Mouse (Mus musculus) layer of hippocampus, adult 2 months (tissue): ENCODE data around the gene Dnajc4. TPM values are rescaled to one million over a fixed set of nuclear protein-coding genes. Genes with fewer than 3 reads are reported as not detected.
A peak's percentile ranks its signal among the peaks of the same experiment; 100 is the strongest.

Experiments used
- DNase-seq, 2 experiments: peaks; one replicate each; pipeline ENCODE4 v3.0.0; 2022; ENCODE audit warnings: low spot score in 2 of 2
- H3K27ac ChIP-seq: fragments of 200-600 bp; 2 replicates; pipeline ENCODE4 v1.8.1; 2022
- H3K4me3 ChIP-seq: fragments of 200-600 bp; 2 replicates; pipeline ENCODE4 v1.8.1; 2022; ENCODE audit warnings: mild to moderate bottlenecking
- CTCF ChIP-seq: fragments of 200-600 bp; conservative IDR thresholded peaks from 2 replicates; pipeline ENCODE4 v1.8.1; 2022; ENCODE audit warnings: antibody characterized with exemption, mild to moderate bottlenecking, moderate library complexity
- total RNA-seq, 2 experiments: library from RNA; stranded (reverse); gene quantifications; 2 replicates each; pipeline ENCODE4 v1.2.3; 2021

Dnajc4 gene
- total RNA-seq, 2 experiments from 2014 or later, result 26.1 to 27.6 TPM

DNA sequence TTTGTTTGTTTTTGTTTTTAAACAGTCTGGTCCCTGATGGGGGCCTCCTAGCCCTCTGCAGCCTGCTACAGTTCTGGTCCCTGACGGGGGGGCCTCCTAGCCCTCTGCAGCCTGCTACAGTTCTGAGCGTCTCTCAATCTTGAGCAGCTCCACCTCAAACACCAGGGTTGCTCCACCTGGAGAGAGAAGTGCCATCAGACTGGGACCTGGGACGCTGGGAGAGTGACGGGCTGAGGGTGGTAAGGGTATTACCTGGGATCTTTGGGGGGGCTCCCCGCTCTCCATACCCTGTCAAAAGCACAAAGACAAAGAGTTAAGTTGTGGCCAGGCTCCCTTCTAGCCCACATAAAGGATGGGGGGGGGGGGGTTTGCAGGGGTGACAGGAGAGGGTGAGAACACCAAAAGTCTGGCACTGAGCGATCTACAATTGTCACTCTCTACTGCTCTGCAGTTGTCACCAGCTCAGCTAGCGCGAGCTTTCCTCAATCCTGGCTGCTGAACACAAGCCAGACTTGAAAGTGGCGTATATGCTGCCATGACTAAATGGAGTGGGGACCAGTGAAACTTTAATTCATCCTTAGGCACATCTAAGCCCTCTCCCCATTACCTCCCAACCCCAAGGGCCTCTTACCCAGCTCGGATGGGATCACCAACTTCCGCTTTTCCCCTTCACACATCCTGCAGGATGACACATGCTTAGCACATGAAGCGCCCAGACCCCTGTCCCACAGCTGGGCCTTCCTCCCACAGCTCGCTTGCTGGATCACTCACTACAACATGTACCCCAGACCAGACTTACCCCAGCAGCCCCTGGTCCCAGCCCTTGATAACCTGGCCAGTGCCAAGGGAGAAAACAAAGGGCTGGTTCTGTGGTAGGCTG, 14.4 kb downstream of the Dnajc4 start:
- DNase-seq, result no peak
- H3K27ac ChIP-seq, result peak overlapping the region; percentile 98
- TF ChIP-seq CTCF, result no peak
- peak overlapping the region; percentile 75; the same call in 1 of the 2 replicates for H3K4me3 ChIP-seq

DNA sequence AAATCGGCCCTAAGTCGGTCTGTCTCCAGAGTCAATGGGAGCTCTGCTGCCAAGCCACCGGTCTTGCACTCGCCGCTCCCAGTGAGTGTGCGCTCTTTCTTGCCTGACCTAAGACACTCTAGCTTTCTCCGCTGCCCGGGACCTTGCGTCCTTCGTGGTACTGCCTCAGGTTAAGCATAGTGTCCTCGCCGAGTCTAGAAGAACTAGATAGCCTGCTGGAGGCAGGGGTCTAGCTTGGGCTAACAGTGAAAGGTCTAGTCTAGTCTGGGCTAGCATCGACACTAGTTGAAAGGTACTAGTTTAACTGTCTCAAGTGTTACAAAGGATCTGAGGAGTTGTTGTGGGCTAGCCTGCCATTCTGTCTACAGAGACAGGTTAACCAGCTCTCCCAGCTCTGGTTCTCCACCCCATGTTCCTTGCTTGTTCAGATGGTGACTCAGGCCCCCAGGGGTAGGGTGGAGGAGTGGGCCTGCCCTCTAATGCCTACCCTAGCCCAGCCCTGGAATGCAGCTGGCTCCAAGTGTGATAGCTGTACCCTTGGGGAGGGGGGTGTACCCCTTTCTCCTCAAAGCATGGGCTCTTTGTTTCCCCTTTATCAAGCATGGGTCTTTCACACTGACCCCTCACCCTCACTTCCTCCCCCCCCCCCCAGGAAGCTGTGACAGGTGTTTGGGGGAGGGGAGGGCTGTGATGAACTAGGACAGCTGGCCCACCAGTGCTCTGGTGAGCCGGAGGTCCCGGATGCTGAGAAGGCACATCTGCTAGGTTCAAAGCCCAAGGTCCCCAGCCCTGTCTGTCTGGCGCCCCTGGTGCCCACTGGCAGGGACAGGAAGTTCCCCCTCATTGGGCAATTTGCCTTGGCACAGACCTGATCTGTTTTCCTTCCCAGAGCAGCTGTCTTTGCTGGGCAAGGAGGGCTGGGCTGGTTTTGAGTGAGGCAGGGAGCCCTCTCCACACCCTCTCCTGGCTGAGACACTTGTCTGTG, 16.5 kb downstream of the Dnajc4 start, which contains the start of gene Plcb3:
Plcb3 (minus strand) TSS at position 934 of the 985 bp plus-strand sequence.
- Histone ChIP-seq H3K27ac (peak within 1 kb of the TSS; percentile 88), H3K4me3 (peak within 1 kb of the TSS; percentile 59)
- DNase-seq, result peak; percentile 65 to 70
- peak; percentile 59 for TF ChIP-seq CTCF

DNA sequence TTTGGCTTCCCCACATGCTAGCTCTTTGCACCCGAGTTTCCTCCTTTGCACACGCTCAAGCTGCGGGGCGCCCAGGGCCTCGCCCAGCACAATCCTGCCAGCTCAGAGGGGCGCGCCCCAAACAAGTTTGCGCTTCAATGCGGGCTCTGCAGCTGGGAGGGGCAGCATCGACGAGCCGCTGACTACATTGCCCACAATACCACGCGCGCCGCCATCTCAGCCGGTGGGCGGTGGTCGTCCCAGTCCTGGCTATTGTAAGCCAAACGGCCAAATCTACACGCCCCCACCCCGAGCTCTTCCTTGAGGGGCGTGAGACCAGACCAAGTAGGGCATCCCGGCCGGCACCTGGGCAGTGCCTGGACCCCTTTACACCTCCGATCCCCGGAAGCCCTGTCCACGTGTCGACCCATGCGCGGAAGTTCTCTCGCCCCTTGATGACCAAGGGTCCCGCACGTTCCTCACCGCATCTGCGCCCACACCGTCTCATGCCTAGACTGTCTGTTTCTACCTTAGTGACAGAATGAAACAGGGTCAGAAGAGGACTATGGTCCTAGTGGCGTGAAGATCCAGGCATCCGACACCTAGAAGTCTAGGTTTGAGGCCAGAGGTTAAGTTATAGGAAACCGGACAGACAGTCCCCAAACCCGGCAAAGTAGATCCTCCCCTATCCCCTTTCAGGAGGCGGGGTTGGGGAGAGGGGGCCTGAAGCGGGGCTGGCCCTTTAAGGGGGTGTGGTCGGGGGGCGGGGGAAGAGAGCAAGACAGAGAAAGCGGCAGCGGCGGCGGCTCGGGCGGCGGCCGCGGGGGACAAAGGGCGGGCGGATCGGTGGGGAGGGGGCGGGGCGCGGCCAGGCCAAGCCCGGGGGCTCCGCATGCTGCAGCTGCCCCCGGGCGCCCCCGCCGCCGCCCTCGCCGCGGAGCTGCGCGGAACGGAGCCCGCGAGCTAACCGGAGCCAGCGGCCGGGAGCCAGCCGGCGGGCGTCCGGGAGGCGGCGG, 17.9 kb downstream of the Dnajc4 start, which contains the start of gene Ppp1r14b:
Ppp1r14b (plus strand) TSS at position 758 of the 995 bp plus-strand sequence.
- DNase-seq, result peak; percentile 66 to 74
- no peak for TF ChIP-seq CTCF
- Histone ChIP-seq H3K27ac (peak within 1 kb of the TSS; percentile 88), H3K4me3 (peak within 1 kb of the TSS; percentile 93)

DNA sequence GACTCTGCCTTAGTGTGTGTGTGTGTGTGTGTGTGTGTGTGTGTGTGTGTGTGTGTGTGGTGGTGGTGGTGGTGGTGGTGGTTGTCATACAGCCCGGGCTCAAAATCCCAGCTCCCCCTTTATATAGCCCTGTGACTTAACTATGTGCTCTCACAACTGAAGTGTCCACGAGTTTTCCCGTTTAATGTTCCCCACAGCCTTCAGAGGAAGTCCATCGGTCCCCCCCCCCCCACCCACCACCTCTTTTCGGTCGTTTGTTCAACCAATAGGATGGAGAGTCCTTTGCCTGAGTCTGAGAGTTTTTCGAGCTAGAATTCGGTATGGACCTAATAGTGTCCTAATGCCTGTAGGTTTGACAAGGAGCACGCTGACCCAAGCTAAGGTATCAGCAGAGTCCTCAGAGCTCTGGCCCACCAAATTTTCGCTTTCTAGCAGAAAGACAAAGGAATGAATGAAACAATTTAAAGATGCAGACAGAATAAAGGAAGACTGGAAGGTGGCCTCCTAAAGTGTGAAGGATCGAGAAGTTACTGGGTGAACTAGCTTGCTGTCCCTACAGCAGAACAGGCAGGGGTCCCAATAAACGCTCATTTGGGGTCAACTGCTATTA, 18.7 kb downstream of the Dnajc4 start:
- Histone ChIP-seq H3K4me3 (peak overlapping the region; percentile 93), H3K27ac (peak overlapping the region; percentile 73; the same call in 1 of the 2 replicates)
- TF ChIP-seq CTCF, result no peak
- DNase-seq, result no peak

DNA sequence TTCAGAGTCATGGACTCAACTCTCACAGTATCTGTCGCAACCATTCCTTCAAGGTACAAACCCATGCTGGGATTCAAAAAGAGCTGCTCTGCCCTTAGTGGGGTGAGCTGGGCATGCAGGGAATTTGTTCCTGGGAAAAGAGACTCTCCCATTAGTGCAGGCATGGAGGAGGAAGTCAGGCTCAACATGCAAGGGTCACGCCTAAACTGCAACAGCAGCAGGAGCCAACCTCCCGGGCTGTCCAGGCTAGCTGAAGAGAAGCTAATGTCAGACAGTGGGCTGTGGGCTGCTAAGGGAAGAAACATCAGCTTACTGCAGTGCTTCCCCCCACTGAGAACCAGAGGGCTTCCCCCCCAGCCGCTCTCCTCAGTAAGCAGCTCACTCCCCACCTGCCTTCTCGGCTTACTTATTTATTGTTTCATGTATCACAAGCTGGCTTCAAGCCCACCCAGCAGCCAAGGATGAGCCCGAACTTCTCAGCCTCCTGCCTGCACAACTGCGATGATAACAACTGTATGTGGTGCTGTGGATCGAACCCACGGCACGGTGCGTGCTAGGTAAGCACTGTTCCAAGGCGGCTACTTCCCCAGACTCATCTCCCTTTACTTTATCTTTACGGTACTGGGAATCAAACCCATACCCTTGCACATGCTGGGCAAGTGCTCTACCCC, 20.0 kb downstream of the Dnajc4 start:
- DNase-seq, result no peak
- TF ChIP-seq CTCF, result no peak
- Histone ChIP-seq H3K4me3 (no peak overlapping the region), H3K27ac (no peak overlapping the region)

DNA sequence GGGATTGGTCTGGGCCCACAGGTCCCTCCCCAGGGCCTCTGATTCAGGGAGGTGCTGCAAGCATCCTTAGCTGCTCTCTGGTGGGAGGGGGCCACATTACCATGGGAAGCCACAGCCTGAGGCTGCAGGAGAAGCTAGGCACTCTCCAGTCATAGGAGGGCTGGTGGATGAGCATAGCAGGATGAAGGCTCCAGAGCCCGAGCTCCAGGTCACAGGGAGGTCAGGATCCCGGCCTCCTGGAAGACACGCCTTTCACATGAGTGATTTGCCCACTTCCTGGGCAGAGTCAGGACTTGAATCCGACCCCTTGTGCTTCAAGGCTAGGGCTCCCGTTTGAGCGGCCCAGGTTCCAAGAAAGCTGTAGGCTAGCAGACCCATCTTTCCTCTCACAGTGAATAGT, 20.7 kb downstream of the Dnajc4 start:
- DNase-seq, result no peak
- no peak for TF ChIP-seq CTCF
- H3K27ac ChIP-seq, result no peak overlapping the region
- H3K4me3 ChIP-seq, result no peak overlapping the region

DNA sequence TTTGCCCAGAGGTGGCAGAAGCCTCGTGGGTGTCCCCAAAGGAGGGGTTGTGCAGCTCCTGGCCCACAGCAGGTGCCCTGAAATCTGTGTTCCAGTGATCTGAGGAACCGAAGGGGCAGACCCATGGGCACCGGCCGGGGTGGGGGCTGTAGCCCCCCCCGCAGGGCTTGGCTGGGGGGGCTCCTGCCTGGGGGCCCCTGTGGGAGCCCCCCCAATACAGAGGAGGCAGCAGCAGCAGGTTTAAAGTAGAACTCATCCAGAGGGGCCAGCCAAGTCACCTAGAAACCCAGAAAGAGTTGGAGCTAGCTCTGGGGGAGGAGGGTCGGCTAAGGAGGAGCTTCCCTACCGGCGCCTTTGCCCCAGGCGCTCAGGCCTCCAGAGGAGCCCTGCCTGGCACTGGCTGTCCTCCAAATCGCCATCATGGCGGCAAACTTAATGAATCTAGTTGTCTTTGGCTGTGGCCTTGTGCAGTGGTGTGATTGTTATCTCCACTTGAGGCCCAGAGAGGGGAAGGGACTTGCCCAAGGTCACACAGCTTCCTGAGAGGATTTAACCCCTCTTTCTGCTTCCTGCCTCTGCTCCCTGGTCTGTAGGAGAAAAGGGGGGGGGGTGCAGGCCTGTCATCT, 21.8 kb downstream of the Dnajc4 start:
- Histone ChIP-seq H3K27ac (peak overlapping the region; percentile 15; the same call in 1 of the 2 replicates), H3K4me3 (peak overlapping the region; percentile 30; the same call in 1 of the 2 replicates)
- no peak for TF ChIP-seq CTCF
- DNase-seq, result no peak

DNA sequence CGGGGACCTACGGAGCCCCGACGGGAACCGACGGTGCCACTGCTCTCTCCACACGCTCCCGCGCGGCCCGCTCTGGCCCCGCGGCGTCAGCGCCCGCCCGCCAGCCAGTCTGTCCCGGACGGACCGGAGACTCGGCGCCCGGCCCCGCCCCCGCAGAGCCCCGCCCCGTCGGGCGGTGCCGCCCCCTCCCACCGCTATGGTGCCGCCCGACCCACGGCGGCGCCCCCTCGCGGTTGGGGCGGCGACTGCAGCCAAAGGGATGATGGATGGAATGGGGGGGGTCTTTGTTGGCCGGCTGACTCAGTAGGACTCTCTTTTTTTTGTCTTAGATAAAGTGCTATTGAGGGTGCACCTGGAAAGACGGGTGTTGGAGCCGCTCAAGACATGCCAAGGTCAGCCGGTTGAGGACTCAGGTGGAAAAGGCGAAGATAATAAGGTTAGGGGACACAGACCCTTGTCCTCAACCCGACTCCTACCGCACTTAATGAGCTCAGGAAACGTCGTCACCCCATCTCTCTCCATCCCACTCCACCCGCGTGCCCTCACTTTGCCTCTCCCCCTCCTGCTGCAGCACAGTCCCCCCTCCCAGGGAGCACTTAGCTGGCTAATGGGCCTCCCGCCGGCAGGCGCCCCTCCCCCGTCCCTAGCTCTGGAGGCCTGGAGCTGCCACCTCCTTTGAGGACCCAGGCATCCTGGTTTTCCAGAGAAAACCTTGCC, 22.5 kb downstream of the Dnajc4 start:
- DNase-seq, result peak in 1 of 2 experiments; percentile 64
- H3K27ac ChIP-seq, result peak overlapping the region; percentile 72; the same call in 1 of the 2 replicates
- peak overlapping the region; percentile 53 for H3K4me3 ChIP-seq
- TF ChIP-seq CTCF, result peak; percentile 75

DNA sequence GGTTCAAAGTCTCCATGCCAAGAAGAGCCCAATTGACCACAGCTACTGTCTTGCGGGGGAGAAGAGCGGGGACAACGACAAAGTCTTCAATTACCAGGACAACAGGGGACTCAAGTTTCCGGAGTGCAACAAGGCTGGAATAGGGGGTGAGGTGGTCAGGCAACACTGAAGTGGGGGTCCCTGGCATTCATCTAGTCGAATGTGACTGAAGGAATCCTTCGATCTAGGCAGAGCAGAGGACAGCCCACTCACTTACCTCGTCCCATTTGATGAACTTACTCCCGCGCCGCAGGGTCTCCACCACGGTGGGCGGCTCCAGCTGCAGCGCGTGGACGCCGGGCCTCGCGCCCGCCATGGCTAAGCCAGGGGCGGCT, 23.1 kb downstream of the Dnajc4 start:
- no peak for TF ChIP-seq CTCF

More for the DNA sequence above, 23.1 kb downstream of the Dnajc4 start:
- no peak for DNase-seq
- Histone ChIP-seq H3K27ac (peak overlapping the region; percentile 72; the same call in 1 of the 2 replicates), H3K4me3 (peak overlapping the region; percentile 53)
